Mouse (Mus musculus) liver, embryonic 16.5 days (tissue): ENCODE results near the gene Cpne6. TPM values are rescaled to one million over a fixed set of nuclear protein-coding genes. Genes with fewer than 3 reads are reported as not detected.

ENCODE experiments used
- polyA plus RNA-seq: library from polyadenylated mRNA; unstranded; fragments of >200 nt; fragmentation: Nextera tagmentation; extraction: Ambion mirVana; gene quantifications from 2 replicates; pipeline ENCODE4 v1.2.1, GENCODE M21; 2015

Gene Cpne6
- polyA plus RNA-seq, 1 experiment from 2014 or later: not detected

Other genes starting within 250 kb of the Cpne6 start
- gene Dhrs4, start 31.7 kb upstream of the Cpne6 start, polyA plus RNA-seq: 88.8 and 91.2 TPM in 2 replicates
- 0.28 and 0.46 TPM in 2 replicates for gene Carmil3, start 19.8 kb upstream of the Cpne6 start, polyA plus RNA-seq
- gene Nrl, start 14.5 kb downstream of the Cpne6 start, polyA plus RNA-seq: not detected in 2 replicates
- 41.2 and 42.5 TPM in 2 replicates for gene Pck2, start 29.8 kb downstream of the Cpne6 start, polyA plus RNA-seq
- gene Dcaf11, start 49.6 kb downstream of the Cpne6 start, polyA plus RNA-seq: 62.0 and 64.7 TPM in 2 replicates
- 2.0 and 3.2 TPM in 2 replicates for gene A730061H03Rik, start 50.0 kb downstream of the Cpne6 start, polyA plus RNA-seq
- 0.74 and 2.0 TPM in 2 replicates for gene Fitm1, start 65.2 kb downstream of the Cpne6 start, polyA plus RNA-seq
- 114 TPM in 2 replicates for gene Psme1, start 67.7 kb downstream of the Cpne6 start, polyA plus RNA-seq
- gene Emc9, start 74.9 kb downstream of the Cpne6 start, polyA plus RNA-seq: 22.5 and 25.8 TPM in 2 replicates
- 177 and 181 TPM in 2 replicates for gene Psme2, start 80.7 kb downstream of the Cpne6 start, polyA plus RNA-seq
- gene Rnf31, start 81.3 kb downstream of the Cpne6 start, polyA plus RNA-seq: 9.5 and 9.7 TPM in 2 replicates
- gene Irf9, start 93.1 kb downstream of the Cpne6 start, polyA plus RNA-seq: 15.9 and 17.2 TPM in 2 replicates
- gene Rec8, start 107.6 kb downstream of the Cpne6 start, polyA plus RNA-seq: 2.9 and 3.1 TPM in 2 replicates
- 23.4 and 24.6 TPM in 2 replicates for gene Ipo4, start 125.5 kb downstream of the Cpne6 start, polyA plus RNA-seq
- 0.71 and 1.0 TPM in 2 replicates for gene Gm49378, start 127.5 kb downstream of the Cpne6 start, polyA plus RNA-seq
- gene Tm9sf1, start 133.4 kb downstream of the Cpne6 start, polyA plus RNA-seq: 46.8 and 49.6 TPM in 2 replicates
- 0.15 and 0.16 TPM in 2 replicates for gene Tssk4, start 139.7 kb downstream of the Cpne6 start, polyA plus RNA-seq
- gene Mdp1, start 150.1 kb downstream of the Cpne6 start, polyA plus RNA-seq: 14.1 and 16.8 TPM in 2 replicates
- gene Gmpr2, start 161.5 kb downstream of the Cpne6 start, polyA plus RNA-seq: 20.9 and 22.8 TPM in 2 replicates
- gene Nedd8, start 161.7 kb downstream of the Cpne6 start, polyA plus RNA-seq: 212 and 230 TPM in 2 replicates
- 17.8 and 20.1 TPM in 2 replicates for gene Tinf2, start 171.4 kb downstream of the Cpne6 start, polyA plus RNA-seq
- 2.8 and 3.1 TPM in 2 replicates for gene Tgm1, start 203.5 kb downstream of the Cpne6 start, polyA plus RNA-seq
- gene Rabggta, start 211.8 kb downstream of the Cpne6 start, polyA plus RNA-seq: 11.3 and 12.4 TPM in 2 replicates
- 40.9 and 43.5 TPM in 2 replicates for gene Dhrs1, start 235.2 kb downstream of the Cpne6 start, polyA plus RNA-seq
- 18.6 and 18.7 TPM in 2 replicates for gene Nop9, start 235.2 kb downstream of the Cpne6 start, polyA plus RNA-seq
- 74.1 and 86.9 TPM in 2 replicates for gene Cideb, start 248.0 kb downstream of the Cpne6 start, polyA plus RNA-seq